Mouse (Mus musculus): ENCODE measurements around the gene Agrp. TPM values are rescaled to one million over a fixed set of nuclear protein-coding genes. Genes with fewer than 3 reads are reported as not detected.

Agrp gene
- polyA plus RNA-seq, 1 experiment from 2014 or later = not detected

DNA sequence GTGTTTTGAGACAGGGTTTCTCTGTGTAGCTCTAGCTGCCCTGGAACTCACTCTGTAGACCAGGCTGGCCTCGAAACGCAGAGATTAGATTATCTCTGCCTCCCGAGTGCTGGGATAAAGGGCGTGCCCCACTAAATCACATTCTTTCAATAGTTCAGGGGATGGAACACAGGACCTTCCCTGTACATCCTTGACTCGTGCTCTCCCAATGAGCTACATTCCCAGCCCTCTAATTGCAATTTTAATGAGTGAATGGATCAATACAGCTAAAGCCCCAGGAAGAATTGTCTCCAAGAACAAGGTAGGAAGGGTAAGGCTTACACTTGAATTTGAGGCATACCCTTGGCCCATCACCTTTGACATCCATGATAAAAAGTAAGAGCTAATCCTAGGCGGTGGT is 38.4 kb downstream of the Agrp start:
- Histone ChIP-seq H3K4me3 (ENCODE audit: inconsistent target) (no peak overlapping the region), H3K36me3 (ENCODE audit: inconsistent target) (no peaks in the 10 kb centered on the region), H3K27ac (no peak overlapping the region), H3K79me2 (ENCODE audit: inconsistent target) (no peaks in the 10 kb centered on the region)
- 98% methylated on average over 6 of the region's 6 CpGs for WGBS (ENCODE audit: missing documents)

DNA sequence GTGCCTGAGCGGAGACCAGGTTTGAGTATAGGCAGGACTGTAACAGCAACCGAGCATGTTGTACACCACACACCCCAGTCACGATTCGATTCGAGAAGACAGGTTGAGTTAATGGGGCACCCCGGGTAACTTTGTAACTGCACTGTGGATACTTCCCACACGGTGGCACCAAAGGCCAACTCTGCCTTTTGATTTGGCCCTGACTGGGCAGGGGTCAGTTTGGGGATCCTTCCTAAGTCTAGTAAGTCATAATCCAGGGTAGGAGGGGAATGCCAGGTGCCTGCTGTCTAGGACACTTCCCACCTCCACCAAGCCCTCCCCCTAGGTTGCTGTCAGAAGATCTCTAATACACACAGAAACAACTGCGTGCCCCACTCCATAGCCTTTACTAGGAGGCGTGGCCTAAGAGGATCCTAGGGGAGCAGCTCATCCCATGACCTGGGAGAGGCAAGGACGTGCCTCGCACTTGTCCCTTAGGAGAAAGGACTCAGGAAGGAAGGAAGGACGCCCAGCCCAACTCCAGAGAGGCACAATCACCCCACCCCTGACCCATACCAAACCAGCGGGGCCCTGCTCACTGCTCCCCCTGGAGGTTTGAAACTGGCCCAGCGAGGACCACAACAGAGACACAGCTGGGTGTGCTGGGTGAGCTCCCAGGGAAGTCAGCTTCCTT is 40.7 kb downstream of the Agrp start:
- Histone ChIP-seq H3K36me3 (ENCODE audit: inconsistent target) (no peaks in the 10 kb centered on the region), H3K79me2 (ENCODE audit: inconsistent target) (no peaks in the 10 kb centered on the region), H3K4me3 (ENCODE audit: inconsistent target) (peak overlapping the region; percentile 10), H3K27ac (no peak overlapping the region)
- WGBS (ENCODE audit: missing documents) = 2% methylated on average over 14 of the region's 14 CpGs

DNA sequence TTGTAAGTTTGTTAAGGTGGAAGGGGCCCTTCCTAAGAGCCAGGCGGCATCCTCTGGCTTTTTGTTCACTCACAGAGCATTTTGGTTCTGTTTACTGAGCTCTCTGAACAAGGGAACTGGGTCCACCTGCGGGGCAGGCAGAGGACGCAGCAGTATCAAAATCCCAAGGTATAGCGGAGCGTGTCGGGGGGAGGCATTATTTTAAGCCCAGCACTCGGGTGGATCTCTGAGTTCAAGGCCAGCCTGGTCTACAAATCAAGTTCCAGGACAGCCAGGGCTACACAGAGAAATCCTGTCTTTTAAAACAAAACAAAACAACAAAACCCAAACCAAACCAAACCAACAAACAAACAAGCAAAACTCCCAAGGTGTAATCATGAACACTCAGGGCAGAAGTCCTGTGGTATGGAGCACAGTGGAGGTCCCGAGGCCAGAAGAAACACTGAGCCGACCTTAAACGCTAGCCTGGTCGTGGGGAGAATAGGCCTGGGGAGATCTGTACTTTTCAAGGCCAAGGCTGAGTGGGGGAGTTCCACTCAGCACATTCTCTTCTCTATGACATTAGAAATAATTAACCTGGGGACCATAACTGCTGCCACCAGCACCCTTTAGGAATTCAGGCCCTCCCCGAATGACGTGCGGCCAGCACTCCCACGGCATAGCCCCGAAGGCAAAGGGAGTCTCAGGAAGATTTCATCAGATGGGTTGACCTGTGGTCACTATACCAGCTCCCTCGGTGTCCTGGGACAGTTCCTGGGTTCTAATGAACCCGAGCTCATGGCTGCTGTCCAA is 42.5 kb downstream of the Agrp start:
- H3K36me3 ChIP-seq (ENCODE audit: inconsistent target) = no peaks in the 10 kb centered on the region
- H3K4me3 ChIP-seq (ENCODE audit: inconsistent target) = no peak overlapping the region
- H3K79me2 ChIP-seq (ENCODE audit: inconsistent target) = no peaks in the 10 kb centered on the region
- no peak overlapping the region for H3K27ac ChIP-seq
- 91% methylated on average over 18 of the region's 18 CpGs for WGBS (ENCODE audit: missing documents)

DNA sequence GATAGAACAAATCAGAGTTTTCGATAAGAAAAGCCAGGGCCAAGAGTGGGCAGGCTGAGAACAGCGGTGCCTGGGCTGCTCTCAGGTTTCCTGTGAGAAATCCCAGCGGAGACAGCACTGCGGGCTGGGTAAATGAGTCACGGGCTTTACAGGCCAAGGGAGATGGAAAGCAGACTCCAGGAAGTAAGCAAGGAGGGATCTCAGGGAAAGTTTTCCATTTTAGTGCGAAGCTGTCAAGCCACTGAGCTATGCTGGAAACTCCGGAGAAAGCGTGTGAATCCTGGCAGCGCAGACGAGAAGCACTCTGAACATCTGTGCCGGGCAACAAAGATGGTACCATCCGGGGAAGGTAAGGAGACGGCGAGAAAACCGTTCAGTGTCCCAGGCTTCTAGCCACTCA is 43.3 kb downstream of the Agrp start:
- Histone ChIP-seq H3K79me2 (ENCODE audit: inconsistent target) (no peaks in the 10 kb centered on the region), H3K36me3 (ENCODE audit: inconsistent target) (no peaks in the 10 kb centered on the region), H3K27ac (no peak overlapping the region), H3K4me3 (ENCODE audit: inconsistent target) (no peak overlapping the region)
- WGBS (ENCODE audit: missing documents) = 74% methylated on average over 15 of the region's 15 CpGs

DNA sequence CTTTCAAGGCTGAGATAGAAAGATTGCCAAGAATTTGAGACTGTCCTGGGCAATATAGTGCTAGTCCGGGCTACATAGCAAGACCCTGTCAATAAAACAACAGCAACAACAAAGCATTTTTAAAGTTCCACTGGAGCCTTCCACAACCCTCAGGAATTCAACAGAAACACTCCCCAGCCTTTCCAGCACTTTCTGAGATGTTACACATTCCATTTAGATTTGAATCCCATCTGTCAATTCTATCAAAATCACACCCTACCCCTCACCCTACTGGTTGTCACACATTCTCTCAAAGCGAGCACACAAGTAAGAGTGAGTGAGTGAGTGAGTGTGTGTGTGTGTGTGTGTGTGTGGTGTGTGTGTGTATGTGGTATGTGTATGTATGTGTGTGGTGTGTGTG is 44.8 kb downstream of the Agrp start:
- H3K27ac ChIP-seq = no peak overlapping the region
- 81% methylated on average over 2 of the region's 2 CpGs for WGBS (ENCODE audit: missing documents)
- H3K4me3 ChIP-seq (ENCODE audit: inconsistent target) = no peak overlapping the region
- H3K79me2 ChIP-seq (ENCODE audit: inconsistent target) = no peaks in the 10 kb centered on the region
- no peaks in the 10 kb centered on the region for H3K36me3 ChIP-seq (ENCODE audit: inconsistent target)

DNA sequence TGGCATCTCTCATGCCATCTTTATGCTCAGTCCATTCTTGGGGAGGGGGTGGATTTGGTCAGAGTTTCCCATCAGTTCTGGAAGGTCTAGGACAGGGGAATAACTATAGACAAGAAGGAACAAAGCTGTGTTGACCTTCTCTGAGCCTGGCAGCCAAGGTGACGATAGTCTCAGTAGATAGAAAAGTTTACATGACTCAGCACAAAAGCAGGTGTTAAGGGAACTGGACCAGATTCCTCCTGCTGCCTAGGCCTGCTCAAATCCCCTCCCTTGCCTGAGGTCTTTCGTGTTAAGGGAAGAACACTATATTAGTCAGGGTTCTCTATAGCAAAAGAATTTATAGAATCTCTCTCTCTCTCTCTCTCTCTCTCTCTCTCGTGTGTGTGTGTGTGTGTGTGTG is 57.5 kb downstream of the Agrp start:
- no peaks in the 10 kb centered on the region for H3K79me2 ChIP-seq (ENCODE audit: inconsistent target)
- WGBS (ENCODE audit: missing documents) = 90% methylated on average over 1 of the region's 3 CpGs
- no peaks in the 10 kb centered on the region for H3K36me3 ChIP-seq (ENCODE audit: inconsistent target)
- no peak overlapping the region for H3K27ac ChIP-seq
- H3K4me3 ChIP-seq (ENCODE audit: inconsistent target) = no peak overlapping the region

DNA sequence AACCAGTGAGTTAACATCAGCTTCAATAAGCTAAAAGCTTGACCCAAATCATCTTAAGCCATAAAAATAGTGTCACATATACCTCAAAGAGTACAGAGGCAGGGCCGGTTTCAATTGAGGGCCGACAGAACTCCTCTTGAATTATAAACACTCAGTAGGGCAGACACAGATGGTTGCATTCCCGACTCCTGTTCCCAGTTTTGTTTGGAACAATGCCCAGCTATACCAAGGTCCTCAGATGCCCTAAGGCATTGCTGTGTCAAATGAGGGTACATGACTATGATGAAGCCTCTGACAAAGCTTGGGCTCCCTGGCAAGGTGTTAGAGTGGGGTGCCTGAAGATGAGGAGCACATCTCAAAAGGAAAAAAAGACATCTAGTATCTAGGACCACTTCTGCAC is 61.7 kb downstream of the Agrp start:
- Histone ChIP-seq H3K36me3 (ENCODE audit: inconsistent target) (no peaks in the 10 kb centered on the region), H3K4me3 (ENCODE audit: inconsistent target) (no peak overlapping the region), H3K27ac (no peak overlapping the region), H3K79me2 (ENCODE audit: inconsistent target) (no peaks in the 10 kb centered on the region)
- WGBS (ENCODE audit: missing documents) = 91% methylated on average over 3 of the region's 3 CpGs

DNA sequence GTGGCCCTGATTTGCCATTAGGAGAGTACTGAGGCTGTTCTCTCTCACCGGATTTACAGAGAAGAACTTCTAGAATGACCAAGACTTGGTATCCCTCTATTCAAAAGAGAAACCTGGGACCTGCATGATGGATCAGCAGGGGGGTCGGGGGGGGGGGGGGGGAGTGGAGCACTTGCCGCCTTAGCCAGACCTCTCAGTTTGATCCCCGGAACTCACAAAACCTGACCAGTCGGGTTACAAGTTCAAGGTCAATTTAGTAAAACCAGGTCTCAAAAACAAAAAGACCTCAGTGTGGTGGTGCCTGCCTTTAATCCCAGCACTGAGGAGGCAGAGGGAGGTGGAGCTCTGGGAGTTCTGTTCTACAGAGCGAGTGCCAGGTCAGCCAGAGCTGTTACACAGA is 62.5 kb downstream of the Agrp start:
- Histone ChIP-seq H3K36me3 (ENCODE audit: inconsistent target) (no peaks in the 10 kb centered on the region), H3K4me3 (ENCODE audit: inconsistent target) (no peak overlapping the region), H3K27ac (no peak overlapping the region), H3K79me2 (ENCODE audit: inconsistent target) (no peaks in the 10 kb centered on the region)
- 93% methylated on average over 3 of the region's 6 CpGs for WGBS (ENCODE audit: missing documents)

DNA sequence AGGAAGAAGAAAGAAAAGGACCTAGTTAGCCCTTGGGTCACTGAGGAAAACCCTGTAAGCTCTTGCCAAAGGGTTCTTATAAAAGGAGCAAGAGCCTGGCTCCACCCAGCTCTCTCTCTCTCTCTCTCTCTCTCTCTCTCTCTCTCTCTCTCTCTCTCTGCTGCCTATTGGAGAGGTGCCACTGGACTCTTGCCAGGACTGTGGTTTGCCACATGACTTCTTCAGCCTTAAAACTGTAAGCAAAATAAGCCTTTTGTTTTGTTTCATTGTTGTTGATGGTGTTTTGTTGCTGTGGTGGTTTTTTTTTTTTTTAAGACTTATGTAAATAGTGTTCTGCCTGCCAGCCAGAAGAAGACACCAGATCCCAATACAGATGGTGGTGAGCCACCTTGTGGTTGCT is 63.8 kb downstream of the Agrp start:
- no peak overlapping the region for H3K27ac ChIP-seq
- H3K4me3 ChIP-seq (ENCODE audit: inconsistent target) = no peak overlapping the region
- no peaks in the 10 kb centered on the region for H3K36me3 ChIP-seq (ENCODE audit: inconsistent target)
- H3K79me2 ChIP-seq (ENCODE audit: inconsistent target) = no peaks in the 10 kb centered on the region

DNA sequence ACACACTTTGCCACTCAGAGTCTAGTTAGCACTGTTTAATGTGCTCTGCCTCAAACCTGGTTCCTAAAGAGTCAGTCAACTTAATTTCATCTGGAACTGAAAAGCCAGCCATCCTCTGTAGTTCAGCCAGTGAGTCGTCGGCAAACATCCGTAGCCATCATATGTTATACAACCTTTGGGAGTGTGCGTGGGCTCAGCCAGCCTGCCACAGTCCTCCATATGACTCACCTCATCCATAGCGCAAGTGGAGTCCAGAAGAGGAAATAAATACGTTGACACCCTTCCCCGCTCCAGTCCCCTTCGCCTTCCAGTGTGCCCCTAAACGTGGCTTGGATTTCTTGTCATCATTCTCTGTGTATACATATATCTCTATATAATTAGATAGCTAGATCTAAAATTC is 65.4 kb downstream of the Agrp start:
- 65% methylated on average over 9 of the region's 9 CpGs for WGBS (ENCODE audit: missing documents)
- Histone ChIP-seq H3K4me3 (ENCODE audit: inconsistent target) (no peak overlapping the region), H3K36me3 (ENCODE audit: inconsistent target) (no peaks in the 10 kb centered on the region), H3K79me2 (ENCODE audit: inconsistent target) (no peaks in the 10 kb centered on the region; the same call in 1 of the 2 replicates), H3K27ac (no peak overlapping the region)

DNA sequence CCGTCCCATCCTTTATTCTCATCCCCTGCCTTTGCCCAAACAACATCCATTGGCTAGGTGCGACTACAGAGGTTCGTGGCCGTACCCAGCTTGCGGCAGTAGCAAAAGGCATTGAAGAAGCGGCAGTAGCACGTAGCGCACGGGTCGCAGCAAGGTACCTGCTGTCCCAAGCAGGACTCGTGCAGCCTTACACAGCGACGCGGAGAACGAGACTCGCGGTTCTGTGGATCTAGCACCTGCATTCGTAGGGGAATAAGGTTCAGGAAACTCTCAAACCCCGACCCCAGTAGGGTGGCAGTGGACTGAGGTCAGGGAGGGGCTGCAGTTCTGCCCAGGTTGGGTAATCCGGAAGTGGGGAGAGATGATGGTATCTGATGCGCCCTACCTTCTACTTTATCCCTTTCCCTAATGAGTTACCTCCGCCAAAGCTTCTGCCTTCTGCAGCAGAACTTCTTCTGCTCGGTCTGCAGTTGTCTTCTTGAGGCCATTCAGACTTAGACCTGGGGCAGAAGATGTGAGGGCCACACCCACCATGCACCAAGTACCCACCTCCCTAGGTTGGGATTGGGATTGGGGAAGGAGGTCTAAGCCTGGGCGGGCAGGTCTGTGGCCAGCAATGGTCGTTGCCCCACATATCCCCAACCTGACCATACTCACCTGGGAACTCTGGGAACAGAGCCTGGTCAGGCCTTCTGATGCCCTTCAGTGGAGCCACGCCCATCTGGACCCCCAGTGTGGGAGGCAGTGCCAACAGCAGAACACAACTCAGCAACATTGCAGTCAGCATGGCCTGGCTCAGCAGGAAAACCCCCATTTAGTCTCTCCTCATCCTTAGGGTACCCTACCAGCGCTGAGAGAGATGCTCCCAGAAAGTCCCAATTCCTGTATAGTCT is 70.2 kb downstream of the Agrp start:
- WGBS (ENCODE audit: missing documents) = 21% methylated on average over 27 of the region's 27 CpGs
- peak overlapping the region; percentile 62 for H3K27ac ChIP-seq
- peaks cover 6% of the 10 kb centered on the region; the same call in 1 of the 2 replicates for H3K36me3 ChIP-seq (ENCODE audit: inconsistent target)
- H3K79me2 ChIP-seq (ENCODE audit: inconsistent target) = peaks cover 38% of the 10 kb centered on the region
- H3K4me3 ChIP-seq (ENCODE audit: inconsistent target) = peak overlapping the region; percentile 61

DNA sequence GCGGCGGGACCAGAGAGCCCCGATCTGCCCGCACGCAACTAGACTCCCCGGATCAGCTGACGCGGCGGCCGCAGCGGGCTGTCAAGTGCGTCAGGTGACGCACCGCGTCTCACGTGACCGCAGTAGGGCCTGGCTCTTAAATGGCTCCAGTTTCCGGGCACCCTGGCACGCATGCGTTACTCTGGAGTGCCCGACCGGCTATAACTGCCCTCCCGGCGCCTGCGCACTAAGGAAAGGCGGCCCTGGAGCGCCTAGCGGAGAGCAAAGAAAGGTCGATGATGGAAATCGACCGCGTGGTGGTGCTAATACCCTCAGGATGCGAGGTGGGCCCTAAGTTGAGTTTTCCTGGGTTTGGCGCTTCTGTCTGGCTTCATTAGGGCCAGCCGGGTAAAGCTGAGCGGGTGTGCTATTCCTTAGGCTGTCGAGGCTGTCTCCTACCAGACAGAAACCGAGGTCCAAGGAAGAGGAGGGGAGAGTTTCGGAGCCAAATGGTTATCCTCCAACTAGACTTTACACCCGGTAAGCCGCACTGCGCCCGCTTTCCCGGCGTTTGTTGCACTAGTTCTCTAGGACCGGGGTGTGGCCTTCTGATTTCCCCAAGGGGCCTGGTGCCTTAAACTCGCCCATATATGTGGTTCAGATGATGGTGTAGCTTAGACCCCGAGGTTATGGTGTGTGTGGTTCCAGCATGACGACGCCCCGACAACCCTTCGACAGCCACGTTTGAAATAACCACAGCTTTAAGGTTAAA is 71.1 kb downstream of the Agrp start, which contains the start of gene Atp6v0d1:
Atp6v0d1 (minus strand) TSS at position 96 of the 751 bp plus-strand sequence.
- peaks cover 47% of the 10 kb centered on the region for H3K79me2 ChIP-seq (ENCODE audit: inconsistent target)
- WGBS (ENCODE audit: missing documents) = 2% methylated on average over 53 of the region's 53 CpGs
- H3K4me3 ChIP-seq (ENCODE audit: inconsistent target) = peak within 1 kb of the TSS; percentile 97
- peak within 1 kb of the TSS; percentile 92 for H3K27ac ChIP-seq
- H3K36me3 ChIP-seq (ENCODE audit: inconsistent target) = peaks cover 6% of the 10 kb centered on the region; the same call in 1 of the 2 replicates

DNA sequence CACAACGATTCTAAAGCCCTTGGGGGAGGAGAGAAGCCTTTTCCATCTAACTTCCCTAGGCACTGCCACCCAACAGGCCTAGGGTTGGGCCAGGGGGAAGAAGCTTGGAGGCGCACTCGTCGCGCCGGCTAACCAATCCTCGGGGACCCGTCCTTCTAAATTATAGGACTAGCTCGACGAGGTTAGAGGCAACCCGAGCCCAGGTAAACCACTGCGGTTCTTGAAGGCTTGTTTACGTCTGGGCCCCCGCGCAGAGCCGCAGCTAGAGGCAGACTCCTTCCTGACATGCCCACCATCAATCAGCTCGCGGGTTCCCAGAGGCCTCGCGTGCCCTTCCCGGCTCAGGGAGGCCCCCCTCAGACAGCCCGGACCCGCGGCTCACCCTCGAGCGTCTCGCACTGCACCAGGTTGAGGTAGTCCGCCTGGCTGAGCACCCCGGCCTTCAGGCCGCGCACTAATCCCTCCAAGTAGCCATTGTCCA is 71.8 kb downstream of the Agrp start:
- H3K36me3 ChIP-seq (ENCODE audit: inconsistent target) = peaks cover 6% of the 10 kb centered on the region; the same call in 1 of the 2 replicates
- H3K27ac ChIP-seq = peak overlapping the region; percentile 92
- peaks cover 53% of the 10 kb centered on the region for H3K79me2 ChIP-seq (ENCODE audit: inconsistent target)
- peak overlapping the region; percentile 97 for H3K4me3 ChIP-seq (ENCODE audit: inconsistent target)
- 0% methylated on average over 31 of the region's 31 CpGs for WGBS (ENCODE audit: missing documents)

Measured in macrophage (primary cell).